Mouse (Mus musculus): ENCODE data around the gene Map4k5. TPM values are rescaled to one million over a fixed set of nuclear protein-coding genes. Genes with fewer than 3 reads are reported as not detected.

The Map4k5 gene
- polyA plus RNA-seq, 1 experiment, result 6.7 TPM

DNA sequence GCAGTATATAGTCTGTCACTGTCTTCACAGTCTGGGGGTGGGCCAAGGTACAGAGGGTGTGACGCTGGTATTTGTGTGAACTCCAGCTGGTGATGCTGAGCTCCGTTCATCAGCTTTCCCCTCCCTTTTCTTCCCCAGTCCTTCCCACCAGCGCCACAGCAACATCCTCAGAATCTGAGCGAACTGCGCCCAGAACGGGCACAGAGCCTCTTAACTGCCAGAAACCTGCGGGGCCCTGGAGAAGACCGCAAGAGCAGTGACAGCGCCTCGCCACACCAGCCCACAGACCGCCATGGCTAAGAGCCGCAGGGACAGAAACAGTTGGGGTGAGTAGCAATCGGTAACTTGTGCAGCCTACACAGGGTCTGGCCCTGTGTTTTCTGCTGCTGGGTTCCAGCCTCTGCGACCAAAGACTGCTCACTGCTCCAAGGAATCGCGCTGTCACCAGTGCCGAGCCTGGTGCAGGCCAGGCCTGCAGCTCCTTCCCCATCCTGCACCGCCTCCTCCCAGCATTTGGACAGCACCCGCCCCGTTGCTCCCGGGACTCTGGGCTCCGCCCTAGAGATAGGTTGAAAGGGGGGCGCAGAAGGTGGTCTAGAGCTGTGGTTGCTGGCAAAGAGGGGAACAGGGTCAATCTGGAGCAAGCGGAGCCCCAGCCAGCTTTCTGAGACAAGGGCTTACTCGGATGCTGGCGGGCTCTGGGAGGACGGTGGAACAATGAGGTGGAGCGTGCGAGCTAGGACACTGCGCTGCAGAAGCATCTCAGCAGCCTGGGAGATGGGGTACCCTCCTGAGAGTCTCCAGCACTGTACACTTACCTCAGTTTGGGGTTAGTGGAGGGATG lies 14.9 kb upstream of the Map4k5 start:
- no peak for DNase-seq (ENCODE audit: low read depth in 1 of 2, low spot score in 2 of 2)
- H3K4me3 ChIP-seq (ENCODE audit: extremely low read depth, insufficient read depth, insufficient read length), result no peak overlapping the region

DNA sequence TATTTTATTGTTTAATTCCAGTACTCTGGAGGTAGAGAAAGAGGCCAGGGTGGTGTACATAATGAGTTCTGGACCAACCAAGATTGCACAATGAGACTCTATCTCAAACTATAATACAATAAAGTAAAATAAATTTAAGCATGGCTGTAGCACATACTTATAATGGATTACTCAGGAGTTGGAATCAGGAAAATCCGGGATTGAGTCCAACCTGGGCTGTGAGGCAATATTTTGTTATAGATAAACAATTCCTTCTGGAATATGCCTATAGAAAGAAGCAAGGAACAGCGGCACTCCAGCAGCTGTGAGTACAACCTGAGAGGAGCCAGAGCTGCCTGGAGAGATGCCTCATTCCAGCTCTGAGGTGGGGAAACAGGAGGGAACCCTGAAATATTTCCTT lies 12.0 kb upstream of the Map4k5 start:
- TF ChIP-seq CTCF (IDR thresholded peaks at IDR 0.05; ENCODE audit: extremely low read depth, insufficient read depth, insufficient read length, insufficient replicate concordance) (no peak), POLR2A (IDR thresholded peaks at IDR 0.05; ENCODE audit: low read depth, low read length) (no peak)
- Histone ChIP-seq H3K27ac (ENCODE audit: insufficient read depth, low read length) (no peak overlapping the region), H3K36me3 (ENCODE audit: control insufficient read depth, insufficient read depth, low read length) (no peaks in the 10 kb centered on the region), H3K27me3 (ENCODE audit: control insufficient read depth, insufficient read depth, low read length) (no peaks in the 10 kb centered on the region), H3K4me3 (ENCODE audit: extremely low read depth, insufficient read depth, insufficient read length) (no peak overlapping the region), H3K4me1 (ENCODE audit: control insufficient read depth, insufficient read depth, insufficient read length) (no peaks in the 10 kb centered on the region)
- DNase-seq (ENCODE audit: low read depth in 1 of 2, low spot score in 2 of 2), result no peak
- 79% methylated on average over 2 of the region's 2 CpGs for WGBS

More for the DNA sequence above, 14.9 kb upstream of the Map4k5 start:
- WGBS, result 36% methylated on average over 30 of the region's 30 CpGs
- Histone ChIP-seq H3K27me3 (ENCODE audit: control insufficient read depth, insufficient read depth, low read length) (no peaks in the 10 kb centered on the region), H3K27ac (ENCODE audit: insufficient read depth, low read length) (no peak overlapping the region), H3K36me3 (ENCODE audit: control insufficient read depth, insufficient read depth, low read length) (no peaks in the 10 kb centered on the region), H3K4me1 (ENCODE audit: control insufficient read depth, insufficient read depth, insufficient read length) (no peaks in the 10 kb centered on the region; the same call in 1 of the 2 replicates)
- TF ChIP-seq CTCF (IDR thresholded peaks at IDR 0.05; ENCODE audit: extremely low read depth, insufficient read depth, insufficient read length, insufficient replicate concordance), result no peak
- TF ChIP-seq POLR2A (IDR thresholded peaks at IDR 0.05; ENCODE audit: low read depth, low read length), result no peak

DNA sequence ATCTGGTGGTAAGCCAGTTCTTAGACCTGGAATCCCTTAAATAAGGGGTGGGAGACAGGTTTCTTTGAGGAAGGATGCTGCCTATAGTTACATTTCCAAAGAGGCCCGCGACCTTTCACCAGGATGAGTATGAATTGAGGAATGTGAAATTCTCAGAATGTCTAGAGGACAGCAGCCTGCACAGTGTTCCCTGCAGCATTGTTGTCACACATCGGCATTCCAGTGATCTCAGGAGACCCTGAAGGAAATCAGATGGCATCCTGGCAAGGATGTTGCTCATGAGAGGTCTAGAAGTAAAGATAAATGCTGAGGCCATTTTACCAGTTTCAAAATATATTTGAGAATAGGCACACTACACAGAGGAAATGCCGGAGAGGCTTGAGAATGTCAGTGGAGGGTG lies 5.1 kb upstream of the Map4k5 start:
- Histone ChIP-seq H3K27me3 (ENCODE audit: control insufficient read depth, insufficient read depth, low read length) (no peaks in the 10 kb centered on the region), H3K36me3 (ENCODE audit: control insufficient read depth, insufficient read depth, low read length) (no peaks in the 10 kb centered on the region), H3K4me3 (ENCODE audit: extremely low read depth, insufficient read depth, insufficient read length) (no peak overlapping the region), H3K27ac (ENCODE audit: insufficient read depth, low read length) (no peak overlapping the region), H3K4me1 (ENCODE audit: control insufficient read depth, insufficient read depth, insufficient read length) (no peaks in the 10 kb centered on the region)
- DNase-seq (ENCODE audit: low read depth in 1 of 2, low spot score in 2 of 2), result no peak
- 91% methylated on average over 4 of the region's 4 CpGs for WGBS
- TF ChIP-seq CTCF (IDR thresholded peaks at IDR 0.05; ENCODE audit: extremely low read depth, insufficient read depth, insufficient read length, insufficient replicate concordance) (no peak), POLR2A (IDR thresholded peaks at IDR 0.05; ENCODE audit: low read depth, low read length) (no peak)

DNA sequence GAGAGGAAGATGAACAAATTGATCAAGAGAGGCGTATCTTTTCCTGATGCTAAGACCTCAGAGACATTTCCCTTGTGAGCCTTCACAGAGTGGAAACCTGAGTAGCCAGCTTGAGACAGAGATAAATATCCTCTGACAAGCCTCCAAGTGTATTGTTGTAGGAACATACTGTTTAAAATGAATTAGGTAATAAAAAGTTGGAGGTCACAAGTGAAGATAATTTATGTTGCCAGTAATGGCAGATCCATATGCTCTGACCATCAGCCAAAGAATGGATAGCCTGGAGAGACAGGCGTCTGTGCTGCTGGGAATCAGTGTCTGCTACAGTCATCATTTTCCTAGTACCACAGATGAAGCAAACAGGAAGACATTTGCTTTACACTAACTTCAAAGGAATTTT lies 2.0 kb upstream of the Map4k5 start:
- Histone ChIP-seq H3K36me3 (ENCODE audit: control insufficient read depth, insufficient read depth, low read length) (no peaks in the 10 kb centered on the region), H3K4me1 (ENCODE audit: control insufficient read depth, insufficient read depth, insufficient read length) (peaks cover 10% of the 10 kb centered on the region; the same call in 1 of the 2 replicates), H3K27ac (ENCODE audit: insufficient read depth, low read length) (no peak overlapping the region), H3K4me3 (ENCODE audit: extremely low read depth, insufficient read depth, insufficient read length) (no peak overlapping the region), H3K27me3 (ENCODE audit: control insufficient read depth, insufficient read depth, low read length) (no peaks in the 10 kb centered on the region)
- no peak for DNase-seq (ENCODE audit: low read depth in 1 of 2, low spot score in 2 of 2)
- WGBS, result 73% methylated on average over 2 of the region's 2 CpGs
- TF ChIP-seq CTCF (IDR thresholded peaks at IDR 0.05; ENCODE audit: extremely low read depth, insufficient read depth, insufficient read length, insufficient replicate concordance) (no peak), POLR2A (IDR thresholded peaks at IDR 0.05; ENCODE audit: low read depth, low read length) (no peak)

DNA sequence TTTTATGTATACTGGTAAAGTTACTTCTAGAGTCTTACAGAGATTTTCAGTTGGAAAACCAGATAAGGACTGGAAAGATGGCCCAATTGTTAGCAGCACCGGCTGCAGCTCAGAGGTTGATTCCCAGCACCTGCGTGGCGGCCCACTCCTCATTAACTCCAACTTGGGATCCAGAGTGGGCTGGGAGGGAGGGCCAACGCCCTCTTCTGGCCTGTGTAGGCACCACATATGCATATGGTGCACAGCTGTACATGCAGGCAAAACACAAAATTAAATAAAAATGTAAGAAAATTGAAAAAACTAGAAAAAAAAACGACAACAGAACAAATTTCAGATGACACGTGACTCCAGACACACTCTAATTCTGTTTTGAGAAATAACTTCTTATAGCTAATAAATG lies 927 bp upstream of the Map4k5 start:
- no peak overlapping the region for H3K4me3 ChIP-seq (ENCODE audit: extremely low read depth, insufficient read depth, insufficient read length)
- peaks cover 10% of the 10 kb centered on the region; the same call in 1 of the 2 replicates for H3K4me1 ChIP-seq (ENCODE audit: control insufficient read depth, insufficient read depth, insufficient read length)
- no peaks in the 10 kb centered on the region for H3K27me3 ChIP-seq (ENCODE audit: control insufficient read depth, insufficient read depth, low read length)
- no peak for DNase-seq (ENCODE audit: low read depth in 1 of 2, low spot score in 2 of 2)
- no peaks in the 10 kb centered on the region for H3K36me3 ChIP-seq (ENCODE audit: control insufficient read depth, insufficient read depth, low read length)
- WGBS, result 76% methylated on average over 6 of the region's 6 CpGs
- no peak overlapping the region for H3K27ac ChIP-seq (ENCODE audit: insufficient read depth, low read length)
- TF ChIP-seq CTCF (IDR thresholded peaks at IDR 0.05; ENCODE audit: extremely low read depth, insufficient read depth, insufficient read length, insufficient replicate concordance) (no peak), POLR2A (IDR thresholded peaks at IDR 0.05; ENCODE audit: low read depth, low read length) (no peak)

DNA sequence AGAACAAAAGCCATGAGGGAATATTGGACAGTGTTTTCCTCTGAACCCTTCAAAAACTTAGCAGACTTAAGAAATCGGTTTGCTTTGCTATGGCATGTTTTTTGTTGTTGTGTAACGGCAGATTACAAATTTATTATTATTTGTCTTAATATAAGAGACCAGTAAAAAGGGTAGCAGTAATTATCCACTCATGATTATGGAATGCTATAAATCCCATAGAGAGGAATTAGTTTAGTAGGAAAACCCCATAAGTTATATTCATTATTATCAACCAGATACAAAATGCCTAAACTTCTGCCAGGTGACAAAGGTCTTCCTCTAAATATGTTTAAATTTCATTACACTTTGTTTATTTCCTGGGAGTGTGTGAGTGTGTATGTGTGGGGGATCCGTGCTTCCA lies 1.3 kb downstream of the Map4k5 start:
- no peaks in the 10 kb centered on the region for H3K27me3 ChIP-seq (ENCODE audit: control insufficient read depth, insufficient read depth, low read length)
- peak overlapping the region; percentile 76 for H3K4me3 ChIP-seq (ENCODE audit: extremely low read depth, insufficient read depth, insufficient read length)
- peaks cover 16% of the 10 kb centered on the region for H3K4me1 ChIP-seq (ENCODE audit: control insufficient read depth, insufficient read depth, insufficient read length)
- 78% methylated on average over 3 of the region's 3 CpGs for WGBS
- TF ChIP-seq CTCF (IDR thresholded peaks at IDR 0.05; ENCODE audit: extremely low read depth, insufficient read depth, insufficient read length, insufficient replicate concordance) (no peak), POLR2A (IDR thresholded peaks at IDR 0.05; ENCODE audit: low read depth, low read length) (no peak)
- no peak for DNase-seq (ENCODE audit: low read depth in 1 of 2, low spot score in 2 of 2)
- H3K27ac ChIP-seq (ENCODE audit: insufficient read depth, low read length), result no peak overlapping the region
- H3K36me3 ChIP-seq (ENCODE audit: control insufficient read depth, insufficient read depth, low read length), result no peaks in the 10 kb centered on the region

DNA sequence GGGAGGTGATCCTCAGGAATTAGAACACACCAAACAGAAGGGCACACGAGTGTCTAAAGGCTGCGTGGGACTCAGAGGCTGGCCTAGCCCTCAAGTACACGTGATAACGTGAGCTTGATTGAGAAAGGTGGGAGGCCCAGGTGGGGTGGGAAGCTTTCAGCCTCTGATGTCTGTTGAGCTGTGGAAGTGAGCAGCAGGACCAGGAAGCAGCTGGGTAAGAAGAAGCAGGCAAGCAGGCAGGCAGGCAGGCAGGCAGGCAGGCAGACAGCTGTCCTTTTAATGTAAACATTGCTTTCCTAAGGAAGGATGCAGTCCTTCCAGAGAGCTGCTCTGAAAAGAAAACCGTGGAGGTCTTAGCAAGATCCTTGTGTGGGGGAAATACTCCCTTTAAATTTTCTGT lies 2.5 kb downstream of the Map4k5 start:
- no peak for TF ChIP-seq CTCF (IDR thresholded peaks at IDR 0.05; ENCODE audit: extremely low read depth, insufficient read depth, insufficient read length, insufficient replicate concordance)
- no peak for TF ChIP-seq POLR2A (IDR thresholded peaks at IDR 0.05; ENCODE audit: low read depth, low read length)
- WGBS, result 28% methylated on average over 5 of the region's 5 CpGs
- Histone ChIP-seq H3K27me3 (ENCODE audit: control insufficient read depth, insufficient read depth, low read length) (no peaks in the 10 kb centered on the region), H3K27ac (ENCODE audit: insufficient read depth, low read length) (no peak overlapping the region), H3K36me3 (ENCODE audit: control insufficient read depth, insufficient read depth, low read length) (no peaks in the 10 kb centered on the region), H3K4me3 (ENCODE audit: extremely low read depth, insufficient read depth, insufficient read length) (no peak overlapping the region), H3K4me1 (ENCODE audit: control insufficient read depth, insufficient read depth, insufficient read length) (peaks cover 18% of the 10 kb centered on the region)
- DNase-seq (ENCODE audit: low read depth in 1 of 2, low spot score in 2 of 2), result no peak

Measured in spleen, adult 2 months (tissue).